Mouse (Mus musculus) heart, embryonic 14.5 days (tissue): ENCODE measurements at regions not wholly inside any gene's neighbourhood (a gene's known extent, or its start where the extent isn't known, plus 50 kb on each side); places are given as distances from the start of the nearest gene placed in this dataset.

Experiments
- ATAC-seq: fragments of 200-750 bp; cut with Nextera tagmentation; 2 replicates; pipeline ENCODE4 v1.8.0; 2017; ENCODE audit warnings: low read depth, moderate TSS enrichment; ENCODE audit not compliant: insufficient number of reproducible peaks, insufficient read depth, low FRiP score
- H3K27ac ChIP-seq, 2 experiments: fragments of 200-500 bp in 1 of 2; fragments of 300-500 bp in 1 of 2; sonication (generic) in 1 of 2; replicated peaks in 1 of 2; 2 replicates each; pipeline ENCODE4 v1.5.1; 2012 to 2014; ENCODE audit warnings: low read depth in 2 of 2, low read length in 2 of 2, control low read depth in 1 of 2, mild to moderate bottlenecking in 1 of 2, mixed read lengths in 1 of 2; ENCODE audit not compliant: control insufficient read depth in 1 of 2, insufficient read depth in 1 of 2
- H3K27me3 ChIP-seq: fragments of 300-500 bp; sonication (generic); 2 replicates; pipeline ENCODE4 v1.6.1; 2014; ENCODE audit warnings: mild to moderate bottlenecking, low read length, control low read depth; ENCODE audit not compliant: control insufficient read depth, insufficient read depth
- H3K36me3 ChIP-seq: fragments of 300-500 bp; sonication (generic); 2 replicates; pipeline ENCODE4 v1.6.1; 2014; ENCODE audit warnings: mild to moderate bottlenecking, control low read depth, low read length, mixed read lengths; ENCODE audit not compliant: control insufficient read depth, insufficient read depth
- H3K4me1 ChIP-seq, 2 experiments: fragments of 200-500 bp in 1 of 2; fragments of 300-500 bp in 1 of 2; sonication (generic) in 1 of 2; 2 replicates each; pipeline ENCODE4 v1.6.1; 2012 to 2014; ENCODE audit warnings: low read length in 2 of 2, control low read depth in 1 of 2, mixed read lengths in 1 of 2; ENCODE audit not compliant: control insufficient read depth in 2 of 2, insufficient read depth in 2 of 2
- H3K4me2 ChIP-seq: fragments of 300-500 bp; sonication (generic); 2 replicates; pipeline ENCODE4 v1.6.1; 2014; ENCODE audit warnings: mild to moderate bottlenecking, low read length
- H3K4me3 ChIP-seq, 2 experiments: fragments of 200-500 bp in 1 of 2; fragments of 300-500 bp in 1 of 2; sonication (generic) in 1 of 2; 2 replicates each; pipeline ENCODE4 v1.5.1; 2012 to 2014; ENCODE audit warnings: low read length in 2 of 2, mild to moderate bottlenecking in 2 of 2, control low read depth in 1 of 2, low read depth in 1 of 2, moderate library complexity in 1 of 2; ENCODE audit not compliant: control insufficient read depth in 1 of 2, insufficient read depth in 1 of 2
- H3K9ac ChIP-seq: fragments of 300-500 bp; sonication (generic); 2 replicates; pipeline ENCODE4 v1.6.1; 2014; ENCODE audit warnings: mild to moderate bottlenecking, low read length
- H3K9me3 ChIP-seq: fragments of 300-500 bp; sonication (generic); 2 replicates; pipeline ENCODE4 v1.6.1; 2016; ENCODE audit warnings: low read length, control low read depth; ENCODE audit not compliant: control insufficient read depth
- WGBS: fragments of 180-500 bp; shearing (Covaris S2); extraction: QIAGEN DNeasy Blood & Tissue Kit; methylation state at CpG from one replicate; pipeline ENCODE4 v1.1.7; 2014; 5-methylcytosine and 5-hydroxymethylcytosine counted together

- Histone ChIP-seq H3K9ac (no peak overlapping the region), H3K36me3 (no peaks in the 10 kb centered on the region), H3K4me1 (no peaks in the 10 kb centered on the region), H3K4me3 (no peak overlapping the region), H3K27me3 (no peaks in the 10 kb centered on the region), H3K27ac (no peak overlapping the region), H3K9me3 (no peaks in the 10 kb centered on the region), H3K4me2 (no peak overlapping the region)
- 69% methylated on average over 3 of the region's 3 CpGs for WGBS
- ATAC-seq: no peak
Measured at GRCm38 (mm10) chr6:147832521-147832920, 214.5 kb upstream of the Far2 start.

GRCm38 (mm10) chr6:147833501-147833900, 213.6 kb upstream of the Far2 start:
- no peaks in the 10 kb centered on the region for H3K4me1 ChIP-seq
- H3K9me3 ChIP-seq: no peaks in the 10 kb centered on the region
- WGBS: 77% methylated on average over 3 of the region's 3 CpGs
- H3K36me3 ChIP-seq: no peaks in the 10 kb centered on the region
- no peaks in the 10 kb centered on the region for H3K27me3 ChIP-seq
- no peak overlapping the region for H3K4me3 ChIP-seq
- H3K27ac ChIP-seq: no peak overlapping the region
- H3K9ac ChIP-seq: no peak overlapping the region
- ATAC-seq: no peak
- H3K4me2 ChIP-seq: no peak overlapping the region

- Histone ChIP-seq H3K4me1 (no peaks in the 10 kb centered on the region), H3K9me3 (no peaks in the 10 kb centered on the region), H3K4me2 (no peak overlapping the region), H3K27ac (no peak overlapping the region), H3K36me3 (no peaks in the 10 kb centered on the region), H3K27me3 (no peaks in the 10 kb centered on the region), H3K4me3 (no peak overlapping the region), H3K9ac (no peak overlapping the region)
- no peak for ATAC-seq
- WGBS: 78% methylated on average over 5 of the region's 5 CpGs
Measured at GRCm38 (mm10) chr6:147838846-147839245, 208.2 kb upstream of the Far2 start.

GRCm38 (mm10) chr6:147849988-147850387, 197.1 kb upstream of the Far2 start:
- no peak overlapping the region for H3K9ac ChIP-seq
- WGBS: 67% methylated on average over 2 of the region's 2 CpGs

DNA sequence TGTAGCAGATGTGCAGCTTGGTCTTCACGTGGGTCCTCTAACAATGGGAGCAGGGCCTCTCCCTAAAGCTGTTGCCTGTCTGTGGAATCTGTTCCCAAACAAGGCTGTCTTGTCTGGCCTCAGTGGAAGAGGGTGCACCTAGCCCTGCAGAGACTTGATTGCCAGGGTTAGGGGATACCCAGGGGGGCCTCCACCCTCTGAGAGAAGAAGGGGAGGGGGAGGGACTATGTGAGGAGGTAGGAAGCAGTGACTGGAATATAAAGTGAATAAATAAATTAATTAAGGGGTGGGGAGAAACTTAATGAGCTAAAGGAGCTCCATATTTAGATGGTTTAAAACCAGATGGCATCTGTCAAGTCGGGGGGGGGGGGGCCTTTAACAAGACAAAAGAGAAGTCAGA, 185.9 kb upstream of the Far2 start:
- H3K4me1 ChIP-seq: no peaks in the 10 kb centered on the region
- no peak overlapping the region for H3K9ac ChIP-seq
- no peak overlapping the region for H3K4me3 ChIP-seq
- H3K36me3 ChIP-seq: no peaks in the 10 kb centered on the region
- no peaks in the 10 kb centered on the region for H3K27me3 ChIP-seq
- no peak overlapping the region for H3K27ac ChIP-seq
- 48% methylated on average over 2 of the region's 2 CpGs for WGBS
- no peak overlapping the region for H3K4me2 ChIP-seq
- no peak for ATAC-seq
- H3K9me3 ChIP-seq: no peaks in the 10 kb centered on the region

More at GRCm38 (mm10) chr6:147849988-147850387, 197.1 kb upstream of the Far2 start:
- Histone ChIP-seq H3K4me1 (no peaks in the 10 kb centered on the region), H3K4me3 (no peak overlapping the region), H3K9me3 (no peaks in the 10 kb centered on the region), H3K4me2 (no peak overlapping the region), H3K36me3 (no peaks in the 10 kb centered on the region), H3K27ac (no peak overlapping the region), H3K27me3 (no peaks in the 10 kb centered on the region)
- no peak for ATAC-seq

DNA sequence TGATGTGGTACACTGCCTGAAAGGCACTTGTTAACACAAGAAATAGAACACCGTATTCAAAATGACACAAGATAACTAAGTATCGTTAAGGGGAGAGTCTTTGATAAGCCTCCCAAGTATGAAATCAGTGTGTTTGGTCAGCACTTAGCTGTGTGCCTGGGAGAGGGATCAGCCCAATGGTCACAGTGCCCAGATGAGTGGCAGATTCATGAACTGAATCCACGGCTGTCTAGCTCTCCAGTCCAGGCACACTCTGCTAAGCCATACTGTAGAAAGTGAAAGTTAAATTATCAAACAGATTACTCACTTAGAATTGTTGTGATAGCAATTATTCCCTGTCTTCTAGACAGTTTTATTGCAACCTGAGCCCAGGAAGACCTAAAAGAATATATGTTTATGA, 176.0 kb upstream of the Far2 start:
- H3K36me3 ChIP-seq: no peaks in the 10 kb centered on the region
- H3K4me3 ChIP-seq: no peak overlapping the region
- 29% methylated on average over 3 of the region's 3 CpGs for WGBS
- H3K4me1 ChIP-seq: no peaks in the 10 kb centered on the region
- no peak overlapping the region for H3K9ac ChIP-seq
- no peak for ATAC-seq
- H3K27ac ChIP-seq: no peak overlapping the region
- no peaks in the 10 kb centered on the region for H3K27me3 ChIP-seq
- no peak overlapping the region for H3K4me2 ChIP-seq
- H3K9me3 ChIP-seq: no peaks in the 10 kb centered on the region

- 62% methylated on average over 3 of the region's 3 CpGs for WGBS
Measured at GRCm38 (mm10) chr6:147873173-147873572, 173.9 kb upstream of the Far2 start.

GRCm38 (mm10) chr6:147878485-147878884, 168.6 kb upstream of the Far2 start:
- H3K27me3 ChIP-seq: no peaks in the 10 kb centered on the region
- H3K36me3 ChIP-seq: no peaks in the 10 kb centered on the region
- WGBS: 71% methylated on average over 3 of the region's 3 CpGs
- H3K9me3 ChIP-seq: no peaks in the 10 kb centered on the region
- no peak overlapping the region for H3K27ac ChIP-seq
- H3K4me1 ChIP-seq: no peaks in the 10 kb centered on the region
- H3K4me3 ChIP-seq: no peak overlapping the region
- ATAC-seq: no peak
- no peak overlapping the region for H3K4me2 ChIP-seq
- no peak overlapping the region for H3K9ac ChIP-seq

More at GRCm38 (mm10) chr6:147873173-147873572, 173.9 kb upstream of the Far2 start:
- no peak overlapping the region for H3K9ac ChIP-seq
- H3K4me1 ChIP-seq: no peaks in the 10 kb centered on the region
- no peak overlapping the region for H3K4me3 ChIP-seq
- ATAC-seq: no peak
- no peaks in the 10 kb centered on the region for H3K27me3 ChIP-seq
- H3K27ac ChIP-seq: no peak overlapping the region
- H3K9me3 ChIP-seq: no peaks in the 10 kb centered on the region
- no peaks in the 10 kb centered on the region for H3K36me3 ChIP-seq
- no peak overlapping the region for H3K4me2 ChIP-seq
